Mouse (Mus musculus): Measurements from ENCODE around the gene Txnrd1.

Txnrd1 gene

DNA sequence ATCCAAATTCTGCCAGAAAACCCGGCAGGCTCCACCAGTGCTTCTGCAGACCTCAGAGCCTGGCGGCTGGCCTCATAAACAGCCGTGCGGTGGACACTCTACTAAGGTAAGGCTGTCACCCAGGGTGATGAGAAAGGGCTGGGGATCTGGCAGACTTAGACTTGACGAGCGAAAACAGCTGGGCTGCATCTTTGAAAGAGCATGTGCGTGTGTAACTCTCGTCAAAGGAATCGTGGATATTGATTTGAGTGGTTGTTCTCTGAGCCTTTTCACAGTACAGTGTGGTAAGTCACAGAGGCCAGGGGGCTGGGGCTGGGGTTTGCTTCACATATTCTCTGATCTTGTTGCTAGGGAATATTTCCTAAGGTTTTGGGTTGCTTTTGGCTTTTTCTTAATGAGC, at the start of gene Txnrd1:
Txnrd1 (plus strand) TSS at position 26 of the 400 bp plus-strand sequence.
- in situ Hi-C loops (cut with MseI, MboI), result no loop called here

DNA sequence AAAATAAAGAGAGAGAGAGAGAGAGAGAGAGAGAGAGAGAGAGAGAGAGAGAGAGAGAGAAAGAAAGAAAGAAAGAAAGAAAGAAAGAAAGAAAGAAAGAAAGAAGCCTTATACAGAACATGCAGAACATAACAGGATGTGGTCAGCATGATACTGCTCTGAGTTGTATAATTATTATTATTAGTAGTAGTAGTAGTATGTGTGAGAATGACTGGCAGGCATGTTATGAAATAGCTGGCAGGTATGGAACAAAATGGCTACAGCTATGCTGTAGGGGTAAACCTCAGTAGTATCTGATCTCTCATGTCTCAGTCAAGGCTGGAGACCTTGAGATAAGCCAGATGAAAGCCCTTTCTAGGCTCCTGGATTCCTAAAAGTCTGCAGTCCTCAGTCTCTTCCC, 44.6 kb upstream of the Txnrd1 start:
- in situ Hi-C loops (cut with MseI, MboI), result no loop called here

DNA sequence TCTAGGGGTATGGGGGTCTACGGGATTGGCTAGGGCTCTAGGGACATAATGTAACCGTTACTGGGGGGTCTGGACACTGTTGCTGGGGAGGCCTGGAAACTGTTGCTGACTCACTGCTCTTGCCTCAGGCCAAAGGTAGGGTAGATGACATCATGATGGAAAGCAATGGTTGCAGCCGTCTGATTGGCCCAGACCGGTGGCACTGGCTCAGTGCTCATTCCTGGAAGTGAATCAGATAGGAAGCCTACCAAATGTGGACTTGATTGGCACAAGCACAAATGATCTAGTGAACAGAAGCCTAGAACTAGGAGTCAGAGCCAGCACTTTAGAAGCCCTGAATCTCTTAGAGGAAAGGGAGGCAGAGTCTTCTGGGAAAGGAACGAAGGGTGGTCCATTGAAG, 43.2 kb upstream of the Txnrd1 start:
- in situ Hi-C loops (cut with MseI, MboI), result no loop called here

DNA sequence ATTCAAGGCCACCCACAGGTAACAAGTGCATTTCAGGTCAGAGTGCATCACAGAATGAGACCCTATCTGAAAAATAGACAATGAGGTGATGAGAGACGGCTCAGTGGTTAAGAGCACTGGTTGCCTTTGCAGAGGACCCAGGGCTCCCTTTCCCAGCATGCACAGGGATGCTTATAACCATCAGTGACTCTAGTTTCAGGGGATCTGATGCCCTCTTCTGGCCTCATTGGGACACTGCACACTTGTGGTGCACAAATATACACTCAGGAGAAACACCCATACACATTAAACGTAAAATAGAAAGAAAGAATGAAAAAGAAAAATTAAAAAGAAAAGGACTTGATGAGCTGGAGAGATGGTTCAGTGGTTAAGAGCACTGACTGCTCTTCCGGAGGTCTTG, 42.0 kb upstream of the Txnrd1 start:
- in situ Hi-C loops (cut with MseI, MboI), result no loop called here

DNA sequence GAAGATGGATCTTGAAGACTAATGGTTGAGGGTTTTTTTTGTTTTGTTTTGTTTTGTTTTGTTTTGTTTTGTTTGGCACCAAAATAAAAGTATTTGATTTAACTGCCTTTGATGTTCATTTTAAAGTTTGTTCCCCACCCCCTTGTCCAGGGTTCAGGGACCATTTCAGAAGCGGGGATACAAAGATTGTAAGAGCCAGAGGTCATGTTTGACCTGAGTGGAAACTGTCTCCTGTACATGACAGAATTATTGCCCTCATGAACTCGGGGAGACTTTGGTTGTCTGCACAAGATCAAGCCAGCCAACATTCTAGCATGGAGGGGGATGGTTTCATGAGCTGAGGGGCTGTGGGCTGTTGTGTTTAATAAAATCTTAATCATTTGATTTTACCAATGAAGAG, 41.4 kb upstream of the Txnrd1 start:
- in situ Hi-C loops (cut with MseI, MboI), result no loop called here

DNA sequence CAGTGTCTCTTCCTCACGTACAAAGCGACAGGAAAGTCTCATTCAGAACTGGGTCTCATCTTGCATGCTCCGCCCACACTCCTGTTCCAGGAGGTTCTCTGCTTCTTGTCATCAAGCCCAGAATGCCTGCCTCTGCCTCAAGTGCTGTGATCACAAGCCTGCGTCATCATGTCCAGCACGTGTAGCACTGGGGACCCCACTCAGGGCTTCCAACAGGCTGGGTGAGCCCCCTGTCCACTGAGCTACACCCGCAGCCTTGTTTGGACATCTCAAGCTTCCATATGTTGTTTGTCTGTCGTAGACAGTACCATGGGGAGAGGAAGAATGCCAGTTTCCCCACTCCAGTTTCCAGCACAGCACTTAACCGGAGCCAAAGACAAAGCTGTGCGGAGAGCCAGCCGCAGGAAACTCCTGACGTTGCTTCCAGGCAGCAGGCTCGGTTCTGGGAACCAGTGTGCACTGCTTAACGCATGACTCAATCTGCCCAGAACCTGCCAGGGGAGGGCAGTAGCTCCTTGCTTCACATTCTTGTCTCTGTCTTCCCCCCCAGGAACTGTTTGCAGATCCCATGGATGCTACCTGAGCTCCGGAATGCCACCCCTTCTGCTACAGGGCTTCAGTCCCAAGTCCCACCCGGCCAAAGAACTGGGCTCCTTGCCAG, 38.5 kb upstream of the Txnrd1 start:
- in situ Hi-C loops (cut with MseI, MboI), result no loop called here

DNA sequence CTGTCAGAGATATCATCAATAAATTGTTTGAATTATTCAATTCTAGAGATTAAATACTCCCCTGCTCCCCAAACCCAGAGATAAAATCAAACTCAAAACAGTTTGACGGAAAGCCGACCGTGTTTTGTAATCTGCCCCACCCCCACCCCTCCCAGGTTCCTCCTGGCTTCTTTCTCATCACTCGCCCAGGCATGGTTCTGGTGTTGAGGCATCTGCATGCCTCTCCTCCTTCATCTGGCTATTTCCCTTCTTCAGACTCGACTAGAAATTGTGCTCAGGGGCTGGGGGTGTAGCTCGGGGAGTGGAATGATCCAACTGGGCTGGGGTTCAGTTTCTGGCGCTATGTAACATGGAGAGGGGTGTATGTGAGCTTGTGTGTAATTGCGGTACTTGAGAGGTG, 38.0 kb upstream of the Txnrd1 start:
- in situ Hi-C loops (cut with MseI, MboI), result no loop called here

DNA sequence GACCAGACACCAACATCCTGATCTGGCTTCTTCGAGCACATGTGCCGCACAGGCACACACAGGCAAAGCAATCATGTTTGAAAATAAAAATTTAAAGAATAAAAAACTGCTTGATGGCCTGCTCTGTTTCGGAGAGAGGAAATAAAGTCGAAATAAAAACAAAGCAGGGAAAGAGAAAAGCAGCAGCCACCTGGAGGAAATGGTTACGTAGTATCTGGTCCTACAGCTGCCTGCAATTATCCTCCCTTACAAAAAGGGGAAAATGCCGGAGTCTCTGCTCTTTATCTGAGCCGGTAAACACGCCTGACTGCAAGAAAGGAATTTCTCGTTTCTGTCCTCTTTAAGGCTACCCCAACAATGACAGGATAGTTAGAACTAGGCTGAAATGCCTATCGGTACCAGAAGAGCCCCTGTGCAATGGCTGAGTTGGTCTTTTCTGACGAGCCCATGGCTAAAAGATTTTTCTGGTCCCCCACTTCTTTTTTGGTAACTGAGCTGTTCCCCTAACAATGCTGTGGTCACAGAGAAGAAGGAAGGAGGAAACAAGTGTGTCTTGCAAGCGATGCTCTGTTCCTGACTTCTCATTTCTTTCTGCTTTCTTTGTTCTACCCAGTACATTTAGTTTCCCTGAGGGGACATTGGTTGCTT, 37.2 kb upstream of the Txnrd1 start:
- in situ Hi-C loops (cut with MseI, MboI), result no loop called here

DNA sequence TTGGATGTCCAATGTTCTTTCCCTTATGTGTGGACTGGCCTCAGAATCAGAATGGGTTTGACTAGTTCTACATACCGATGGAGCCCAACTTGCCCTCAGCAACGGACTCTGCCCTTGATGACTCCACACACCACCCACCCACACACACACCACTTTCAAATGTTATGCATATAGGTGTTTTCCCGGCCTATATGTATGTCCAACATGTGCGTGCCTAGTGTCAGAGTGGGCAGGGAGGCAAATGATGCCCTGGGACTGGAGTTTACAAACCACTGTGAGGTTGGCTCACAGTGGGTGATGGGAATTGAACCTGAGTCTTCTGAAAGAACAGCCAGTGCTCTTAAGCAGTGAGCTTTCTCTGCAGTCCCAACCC, 36.6 kb upstream of the Txnrd1 start:
- in situ Hi-C loops (cut with MseI, MboI), result no loop called here

DNA sequence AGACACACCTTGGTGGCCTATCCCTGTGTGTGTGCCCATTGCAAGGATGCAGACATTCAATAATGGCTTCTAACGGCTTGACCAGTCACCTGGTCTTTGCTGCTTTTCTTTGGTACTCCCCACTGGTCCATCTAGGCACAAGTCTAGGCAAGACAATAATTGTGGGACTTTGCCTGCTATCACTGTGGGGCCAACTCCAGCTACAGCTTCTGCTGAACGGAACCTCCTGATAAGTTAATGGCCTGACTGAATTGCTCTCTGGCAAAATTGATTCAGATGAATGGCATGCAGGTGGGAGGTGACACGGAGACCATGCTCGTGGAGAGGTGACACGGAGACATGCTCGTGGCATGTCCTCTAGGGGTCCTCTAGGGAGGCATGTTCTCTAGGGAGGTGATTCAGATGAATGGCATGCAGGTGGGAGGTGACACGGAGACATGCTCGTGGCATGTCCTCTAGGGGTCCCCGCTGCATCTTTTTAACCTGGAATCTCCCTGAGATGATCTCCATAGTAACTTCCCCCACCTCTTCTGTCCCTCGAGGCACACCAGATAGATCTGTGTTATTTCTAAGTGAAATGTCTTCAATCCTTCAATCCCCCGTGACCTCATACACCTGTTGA, 35.3 kb upstream of the Txnrd1 start:
- in situ Hi-C loops (cut with MseI, MboI), result no loop called here

DNA sequence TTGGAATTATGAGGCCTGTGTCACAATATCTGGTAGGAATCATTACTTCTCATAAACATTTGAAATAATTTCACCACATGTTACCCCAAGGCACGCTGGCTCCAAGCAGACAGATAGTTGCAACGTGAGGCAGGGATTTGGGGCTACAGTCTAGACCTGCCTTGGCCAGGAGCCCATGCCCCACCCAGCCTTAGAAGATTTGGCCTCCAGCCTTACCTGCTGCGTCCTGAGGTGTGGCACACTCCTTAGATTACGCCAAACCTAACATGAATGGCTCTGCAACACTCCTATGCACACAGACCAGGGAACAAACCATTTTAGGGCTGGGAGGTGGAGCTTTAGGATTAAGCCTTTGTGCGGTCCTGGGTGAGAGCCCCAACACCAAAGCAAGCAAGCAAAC, 33.7 kb upstream of the Txnrd1 start:
- in situ Hi-C loops (cut with MseI, MboI), result no loop called here

DNA sequence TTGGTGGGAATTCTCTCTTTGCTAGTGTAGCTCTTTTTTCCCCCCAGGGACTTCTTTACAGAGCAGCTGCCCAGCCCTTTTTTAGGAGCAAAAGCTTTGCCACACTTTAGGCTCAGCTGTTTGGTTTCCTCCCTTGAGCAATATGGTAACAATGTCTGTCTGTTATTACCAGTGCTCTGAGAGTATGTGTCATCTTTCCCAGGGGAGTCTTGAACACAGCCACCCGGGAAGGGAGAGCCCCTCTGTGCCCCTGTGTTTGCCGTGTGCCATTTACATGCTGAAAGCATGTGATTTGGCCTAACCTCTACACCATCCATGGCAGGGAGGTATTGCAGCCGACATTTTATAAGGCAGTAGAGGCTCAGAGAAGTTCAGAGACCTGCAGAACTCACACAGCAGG, 29.4 kb upstream of the Txnrd1 start:
- in situ Hi-C loops (cut with MseI, MboI), result no loop called here

DNA sequence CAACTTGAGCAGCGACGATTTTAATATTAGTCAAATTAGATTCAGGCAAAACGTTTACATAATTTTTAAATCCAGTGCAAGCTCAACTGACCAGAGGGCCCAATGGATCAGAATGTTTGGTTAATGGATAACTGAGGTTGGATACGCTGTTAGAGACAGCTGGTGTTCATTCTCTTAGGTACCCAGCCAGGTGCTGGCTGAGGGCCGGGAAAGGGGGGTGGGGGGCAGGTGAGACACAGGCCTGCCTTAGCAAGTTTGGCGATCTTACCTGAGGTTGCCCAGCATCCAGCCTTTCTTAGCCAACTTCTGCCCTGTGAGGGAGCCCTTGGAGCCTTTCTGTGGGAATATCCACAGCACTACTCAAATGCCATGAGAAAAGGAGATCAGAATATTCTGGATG, 28.6 kb upstream of the Txnrd1 start:
- in situ Hi-C loops (cut with MseI, MboI), result loop anchor here in 1 of 2 experiments (5.0 kb wide), 1 partner anchor 92 kb away; no protein-coding TSS in a partner anchor

DNA sequence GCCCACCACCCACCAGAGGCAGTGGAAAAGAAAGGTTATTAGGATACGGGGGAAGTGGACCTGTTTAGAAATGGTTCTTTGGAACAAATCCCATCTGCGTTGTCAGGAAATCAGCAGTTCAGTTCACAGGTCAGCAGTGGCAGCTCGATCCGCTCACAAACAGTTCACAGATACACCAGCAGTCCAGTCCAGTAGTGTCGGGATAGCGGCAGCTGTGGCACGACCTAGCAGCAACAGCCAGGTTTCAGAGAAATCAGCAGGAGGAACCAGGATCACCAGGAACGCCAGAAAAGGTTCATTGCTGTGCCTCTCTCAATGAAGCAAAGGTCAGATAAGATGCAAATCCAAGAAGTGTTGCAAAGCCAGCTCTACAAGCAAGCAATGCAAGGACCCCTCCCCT, 27.3 kb upstream of the Txnrd1 start:
- in situ Hi-C loops (cut with MseI, MboI), result loop anchor here in 1 of 2 experiments (5.0 kb wide), 1 partner anchor 91 kb away; no protein-coding TSS in a partner anchor

DNA sequence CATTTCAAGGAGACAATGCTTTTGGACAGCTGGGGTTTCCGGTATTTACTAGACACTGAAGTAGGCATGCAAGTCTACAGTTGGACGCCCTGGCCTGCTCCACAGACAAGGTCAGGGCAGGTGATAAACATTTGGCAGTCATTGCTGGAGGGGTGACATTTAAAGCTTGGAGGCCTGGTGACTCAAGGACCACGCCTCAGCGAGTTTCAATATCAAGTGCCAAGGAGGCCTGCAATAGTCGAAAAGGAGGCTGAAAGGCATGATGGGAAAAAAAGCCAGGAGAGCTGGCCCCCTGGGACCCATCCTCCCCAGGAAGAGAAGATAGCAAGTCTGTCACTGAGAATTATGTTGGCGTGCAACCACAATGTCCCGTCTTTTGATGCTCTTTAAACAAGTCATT, 26.5 kb upstream of the Txnrd1 start:
- in situ Hi-C loops (cut with MseI, MboI), result loop anchor here in 1 of 2 experiments (5.0 kb wide), 1 partner anchor 90 kb away; no protein-coding TSS in a partner anchor

DNA sequence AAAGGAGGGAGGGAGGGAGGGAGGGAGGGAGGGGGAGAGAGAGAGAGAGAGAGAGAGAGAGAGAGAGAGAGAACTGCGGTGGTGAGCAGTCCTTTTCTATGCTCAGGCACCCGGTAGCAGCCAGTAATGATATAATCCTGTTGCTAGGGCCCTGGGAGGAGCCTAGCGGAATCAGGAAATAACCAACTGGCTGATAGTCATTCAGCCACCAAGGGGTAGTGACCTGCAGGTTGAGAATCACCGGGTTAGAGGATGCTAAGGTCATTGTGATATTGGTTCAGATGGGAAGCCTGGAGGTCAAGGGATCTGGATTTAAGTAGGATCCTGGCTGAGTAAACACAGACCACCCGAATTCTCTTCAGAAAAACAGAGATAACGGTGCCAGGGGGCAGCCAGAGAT, 25.6 kb upstream of the Txnrd1 start:
- in situ Hi-C loops (cut with MseI, MboI), result loop anchor here in 1 of 2 experiments (5.0 kb wide), 1 partner anchor 89 kb away; no protein-coding TSS in a partner anchor

DNA sequence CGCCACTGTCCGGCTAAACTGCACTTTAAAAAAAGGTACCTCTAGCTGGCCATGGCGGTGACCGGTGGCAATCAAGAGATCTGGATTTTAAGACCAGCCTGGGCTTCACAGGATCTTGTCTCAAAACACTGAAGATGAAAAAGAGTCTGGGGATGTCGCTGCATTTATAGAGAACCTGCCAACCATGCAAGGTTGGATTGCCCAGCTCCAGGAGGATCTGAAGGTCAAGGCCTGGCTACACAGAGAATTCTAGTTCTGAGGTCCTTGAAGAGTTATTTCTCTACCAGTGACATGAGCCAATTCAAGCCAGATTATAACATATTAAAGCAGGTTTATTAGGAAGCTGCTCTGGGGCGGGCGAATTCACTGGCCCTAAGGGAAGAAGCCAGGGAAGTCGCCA, 24.9 kb upstream of the Txnrd1 start:
- in situ Hi-C loops (cut with MseI, MboI), result loop anchor here in 1 of 2 experiments (5.0 kb wide), 1 partner anchor 88 kb away; no protein-coding TSS in a partner anchor

DNA sequence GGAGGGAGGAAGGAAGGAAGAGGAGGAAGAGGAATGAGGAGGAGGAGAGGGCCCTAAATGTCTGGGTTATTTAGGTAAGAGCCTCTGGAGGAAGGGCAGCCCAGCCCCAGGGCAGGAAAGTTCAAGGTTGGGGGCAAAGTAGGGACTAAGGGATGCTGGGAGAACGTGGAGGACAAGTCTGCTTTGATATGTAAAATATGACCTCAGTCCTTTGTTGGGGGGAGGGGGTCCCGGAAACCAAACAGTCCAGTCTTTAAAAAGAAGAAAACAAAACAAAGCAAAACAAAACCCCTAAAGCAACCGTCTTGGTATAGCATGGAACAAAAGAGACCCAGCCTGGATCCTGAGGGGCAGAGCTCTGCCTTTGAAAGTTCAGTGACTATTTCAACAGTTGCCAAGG, 24.4 kb upstream of the Txnrd1 start:
- in situ Hi-C loops (cut with MseI, MboI), result loop anchor here in 1 of 2 experiments (5.0 kb wide), 1 partner anchor 88 kb away; no protein-coding TSS in a partner anchor

DNA sequence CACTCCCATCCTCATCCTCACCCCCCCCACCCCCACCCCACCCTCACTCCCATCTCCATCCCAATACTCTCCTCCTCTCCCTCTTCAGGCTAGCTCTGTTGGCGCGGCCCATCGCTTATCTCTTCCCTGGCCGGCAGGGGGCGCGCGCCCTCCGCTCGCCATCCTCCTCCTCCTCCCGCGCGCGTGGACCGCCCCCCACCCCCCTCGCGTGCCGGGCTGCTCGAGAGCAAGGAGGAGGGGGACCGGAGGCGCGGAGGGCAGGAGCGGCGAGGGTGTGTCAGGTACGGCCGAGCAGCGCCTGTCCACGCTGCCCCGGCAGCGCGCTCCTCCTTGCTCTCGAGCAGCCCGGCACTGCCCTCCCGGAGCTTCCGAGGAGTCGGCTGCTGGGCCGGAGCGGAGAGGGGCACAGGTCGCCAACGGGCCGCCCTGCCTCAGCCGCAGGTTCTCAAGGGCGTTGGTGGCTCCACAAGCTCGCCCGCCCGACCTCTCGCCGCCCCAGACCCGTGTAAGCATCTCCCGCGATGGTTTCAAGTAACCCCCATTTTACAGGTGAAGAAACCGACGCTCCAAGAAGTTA, 21.8 kb upstream of the Txnrd1 start:
- in situ Hi-C loops (cut with MseI, MboI), result loop anchor here in 1 of 2 experiments (5.0 kb wide), 1 partner anchor 80 kb away; no protein-coding TSS in a partner anchor

DNA sequence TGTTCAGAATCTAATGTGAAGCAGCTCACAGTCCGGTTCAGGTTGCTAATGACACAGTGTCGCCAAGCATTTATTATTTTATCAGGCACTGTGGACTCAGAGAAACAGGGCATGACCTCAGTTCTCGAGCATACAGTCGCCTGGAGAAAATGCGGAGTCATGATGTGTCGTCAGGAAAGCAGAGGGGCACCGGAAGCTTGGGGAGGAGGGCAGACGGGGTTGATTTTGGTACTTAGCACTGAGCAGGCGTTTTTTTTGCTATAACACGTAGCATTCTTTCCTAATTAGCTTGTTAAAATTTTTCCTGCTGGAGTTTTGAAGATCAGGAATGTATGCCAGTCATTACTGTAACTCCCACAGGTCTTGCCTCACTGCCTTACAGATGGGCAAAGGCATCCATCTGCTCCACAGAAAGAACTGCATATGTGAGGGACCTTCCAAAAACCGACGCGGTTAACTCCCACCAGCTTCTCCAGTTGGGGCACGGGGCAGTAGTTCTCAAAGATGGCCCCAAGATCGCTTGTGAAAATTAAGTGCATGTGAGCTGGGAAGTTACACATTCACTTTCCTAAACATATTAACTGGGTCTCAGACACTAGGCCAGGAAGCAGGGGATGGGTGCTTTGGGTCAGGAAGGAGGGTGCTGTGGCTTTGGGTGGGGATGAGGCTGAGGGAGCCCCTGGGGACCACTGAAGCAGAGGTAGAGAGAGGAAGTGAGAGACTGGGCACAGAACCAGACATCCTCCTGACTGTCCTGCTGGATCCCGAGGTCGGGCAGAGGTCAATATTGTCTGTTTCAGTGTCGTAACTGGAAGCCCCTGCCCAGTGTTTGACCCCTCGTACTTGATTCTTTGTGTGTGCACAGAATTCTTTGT, 19.4 kb upstream of the Txnrd1 start:
- in situ Hi-C loops (cut with MseI, MboI), result loop anchor here in 1 of 2 experiments (5.0 kb wide), 1 partner anchor 78 kb away; no protein-coding TSS in a partner anchor

DNA sequence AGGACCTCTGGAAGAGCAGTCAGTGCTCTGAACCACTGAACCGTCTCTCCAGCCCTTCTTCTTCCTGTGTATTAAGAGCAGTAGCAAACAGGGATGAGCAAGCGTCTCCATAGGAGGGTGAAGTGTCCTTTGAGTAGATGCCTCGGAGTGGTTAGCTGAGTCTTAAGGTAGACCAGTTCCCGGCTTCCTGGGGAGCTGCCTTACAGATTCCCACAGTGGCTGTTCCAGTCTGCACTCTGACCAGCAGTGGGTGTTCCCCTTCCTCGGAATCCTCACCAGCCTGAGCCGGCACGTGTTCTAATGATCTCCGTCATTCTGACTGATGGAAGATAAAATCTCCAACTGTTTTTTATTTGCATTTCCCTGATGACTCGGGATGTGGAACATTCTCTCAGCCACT, 17.3 kb upstream of the Txnrd1 start:
- in situ Hi-C loops (cut with MseI, MboI), result no loop called here

All from mouse trophoblast stem cell (cell line).